Mouse (Mus musculus) leukemia stem cell, adult 10-12 weeks (primary cell): Measurements from ENCODE around the gene Hadhb. TPM values are rescaled to one million over a fixed set of nuclear protein-coding genes. Genes with fewer than 3 reads are reported as not detected.

Source experiments
- polyA plus RNA-seq: library from polyadenylated mRNA; stranded (reverse); fragments of >175 nt; gene quantifications from 2 replicates; pipeline ENCODE4 v1.2.3, GENCODE M21; 2012; ENCODE audit warnings: low replicate concordance

Hadhb gene
- 6.2 and 38.3 TPM in 2 replicates for polyA plus RNA-seq

GRCm38 (mm10) chr5:30154474-30155394 is at the start of gene Hadhb, which contains the start of gene Hadha:
Gene Hadhb, plus strand, starts transcription at chr5:30155248.
Gene Hadha, minus strand, starts transcription at chr5:30155162.

GRCm38 (mm10) chr5:30105668-30106300 is 49.3 kb upstream of the Hadhb start, which contains the start of gene 3110082J24Rik:
Gene 3110082J24Rik, minus strand, starts transcription at chr5:30106086.

DNA sequence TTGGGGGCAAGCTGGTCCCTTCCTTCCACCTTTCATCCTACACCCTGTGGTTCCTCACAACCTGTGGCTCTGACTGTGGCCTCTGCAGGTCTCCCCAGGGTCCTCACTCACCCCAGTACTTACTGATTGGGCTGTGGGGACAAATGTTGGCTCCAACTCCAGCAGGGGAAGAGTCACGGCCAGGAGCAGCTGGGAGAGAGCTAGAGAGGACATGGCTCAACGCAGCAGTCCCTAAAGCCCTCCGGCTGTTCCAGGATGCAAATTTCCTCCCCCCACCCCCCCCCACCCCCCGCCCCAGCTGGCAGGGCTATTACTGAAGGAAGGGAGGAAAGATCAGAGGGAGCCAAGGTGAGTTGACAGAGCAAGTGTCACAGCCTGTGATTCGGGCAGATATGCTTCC is 50.4 kb downstream of the Hadhb start, which contains the start of gene Adgrf3:
Gene Adgrf3 (minus strand): TSS at position 230 of the 400 bp plus-strand sequence.

GRCm38 (mm10) chr5:30232271-30232971 is 77.4 kb downstream of the Hadhb start, which contains the start of gene Selenoi:
Gene Selenoi, plus strand, starts transcription at chr5:30232581.

Other genes starting within 250 kb of the Hadhb start
- not detected in 2 replicates for gene Il6, start 142.1 kb upstream of the Hadhb start, polyA plus RNA-seq
- 4.0 and 48.3 TPM in 2 replicates for gene Tyms, start 81.6 kb upstream of the Hadhb start, polyA plus RNA-seq
- not detected in 2 replicates for gene Garem2, start 50.1 kb upstream of the Hadhb start, polyA plus RNA-seq
- not detected in 2 replicates for gene 3110082J24Rik, start 49.2 kb upstream of the Hadhb start, polyA plus RNA-seq
- gene Hadha, start 86 bp upstream of the Hadhb start, polyA plus RNA-seq: 23.9 and 77.9 TPM in 2 replicates
- gene Adgrf3, start 50.5 kb downstream of the Hadhb start, polyA plus RNA-seq: not detected in 2 replicates
- 0.16 and 2.8 TPM in 2 replicates for gene Selenoi, start 77.3 kb downstream of the Hadhb start, polyA plus RNA-seq
- gene Drc1, start 126.1 kb downstream of the Hadhb start, polyA plus RNA-seq: not detected in 2 replicates